Mouse (Mus musculus) hindbrain, embryonic 13.5 days (tissue): ENCODE measurements around the gene Dph7. TPM values are rescaled to one million over a fixed set of nuclear protein-coding genes. Genes with fewer than 3 reads are reported as not detected.

Experiments
- ATAC-seq: fragments of 200-750 bp; cut with Nextera tagmentation; 2 replicates; pipeline ENCODE4 v1.8.0; 2017; ENCODE audit warnings: moderate TSS enrichment; ENCODE audit not compliant: low FRiP score
- H3K27ac ChIP-seq: fragments of 300-500 bp; sonication (generic); 2 replicates; pipeline ENCODE4 v1.5.1; 2015; ENCODE audit warnings: inconsistent platforms, mild to moderate bottlenecking, moderate library complexity
- H3K27me3 ChIP-seq: fragments of 300-500 bp; sonication (generic); 2 replicates; pipeline ENCODE4 v1.6.1; 2015; ENCODE audit warnings: mild to moderate bottlenecking, inconsistent platforms
- H3K36me3 ChIP-seq: fragments of 300-500 bp; sonication (generic); 2 replicates; pipeline ENCODE4 v1.6.1; 2015; ENCODE audit warnings: mild to moderate bottlenecking, inconsistent platforms
- H3K4me1 ChIP-seq: fragments of 300-500 bp; sonication (generic); replicated peaks from 2 replicates; pipeline ENCODE4 v1.6.1; 2015; ENCODE audit warnings: inconsistent platforms
- H3K4me2 ChIP-seq: fragments of 300-500 bp; sonication (generic); 2 replicates; pipeline ENCODE4 v1.6.1; 2015; ENCODE audit warnings: inconsistent platforms, mild to moderate bottlenecking, moderate library complexity
- H3K4me3 ChIP-seq: fragments of 300-500 bp; sonication (generic); 2 replicates; pipeline ENCODE4 v1.5.1; 2015; ENCODE audit warnings: mild to moderate bottlenecking, inconsistent platforms
- H3K9ac ChIP-seq: fragments of 300-500 bp; sonication (generic); 2 replicates; pipeline ENCODE4 v1.6.1; 2015; ENCODE audit warnings: mild to moderate bottlenecking, inconsistent platforms
- H3K9me3 ChIP-seq: fragments of 300-500 bp; sonication (generic); 2 replicates; pipeline ENCODE4 v1.6.1; 2016; ENCODE audit warnings: inconsistent platforms
- WGBS: fragments of 180-500 bp; shearing (Covaris S2); methylation state at CpG from one replicate; pipeline ENCODE4 v1.1.7; 2015; 5-methylcytosine and 5-hydroxymethylcytosine counted together
- polyA plus RNA-seq: library from polyadenylated mRNA; unstranded; fragments of >200 nt; fragmentation: Nextera tagmentation; extraction: Ambion mirVana; gene quantifications from 2 replicates; pipeline ENCODE4 v1.2.1, GENCODE M21; 2015

The Dph7 gene
- 36.0 and 38.1 TPM in 2 replicates for polyA plus RNA-seq

GRCm38 (mm10) chr2:24962304-24963000 lies at the start of gene Dph7:
Gene Dph7, plus strand, starts transcription at chr2:24962400.
- Histone ChIP-seq H3K4me1 (peaks cover 13% of the 10 kb centered on the region), H3K27ac (peak within 1 kb of the TSS; percentile 59; the same call in 1 of the 2 replicates), H3K9me3 (no peaks in the 10 kb centered on the region), H3K4me2 (peak within 1 kb of the TSS; percentile 79), H3K27me3 (no peaks in the 10 kb centered on the region), H3K36me3 (peaks cover 57% of the 10 kb centered on the region), H3K4me3 (peak within 1 kb of the TSS; percentile 91), H3K9ac (peak within 1 kb of the TSS; percentile 88)
- under 1% methylated on average over 28 of the region's 28 CpGs for WGBS
- peak; percentile 92 for ATAC-seq

GRCm38 (mm10) chr2:24912589-24912988 lies 49.6 kb upstream of the Dph7 start:
- no peaks in the 10 kb centered on the region for H3K9me3 ChIP-seq
- ATAC-seq: no peak
- H3K4me3 ChIP-seq: no peak overlapping the region
- no peaks in the 10 kb centered on the region for H3K27me3 ChIP-seq
- H3K27ac ChIP-seq: no peak overlapping the region
- H3K4me2 ChIP-seq: no peak overlapping the region
- peaks cover 11% of the 10 kb centered on the region for H3K4me1 ChIP-seq
- 0 out of 2 replicates have a peak, but pooled peaks cover 6% of the 10 kb centered on the region for H3K36me3 ChIP-seq
- H3K9ac ChIP-seq: no peak overlapping the region

- H3K9ac ChIP-seq: no peak overlapping the region
- H3K4me3 ChIP-seq: no peak overlapping the region
- H3K4me1 ChIP-seq: peaks cover 17% of the 10 kb centered on the region
- H3K36me3 ChIP-seq: 0 out of 2 replicates have a peak, but pooled peaks cover 6% of the 10 kb centered on the region
- no peak for ATAC-seq
- no peaks in the 10 kb centered on the region for H3K9me3 ChIP-seq
- H3K4me2 ChIP-seq: no peak overlapping the region
- no peaks in the 10 kb centered on the region for H3K27me3 ChIP-seq
- 91% methylated on average over 3 of the region's 3 CpGs for WGBS
- H3K27ac ChIP-seq: no peak overlapping the region
These were observed 47.4 kb upstream of the Dph7 start for GRCm38 (mm10) chr2:24914762-24915161.

- peak; percentile 97 for ATAC-seq
- H3K4me3 ChIP-seq: peak within 1 kb of the TSS; percentile 89
- WGBS: 0% methylated on average over 96 of the region's 112 CpGs
- H3K9ac ChIP-seq: peak within 1 kb of the TSS; percentile 96
- peaks cover 17% of the 10 kb centered on the region for H3K4me1 ChIP-seq
- H3K27ac ChIP-seq: peak within 1 kb of the TSS; percentile 98
- peak within 1 kb of the TSS; percentile 82 for H3K4me2 ChIP-seq
- no peaks in the 10 kb centered on the region for H3K36me3 ChIP-seq
- no peaks in the 10 kb centered on the region for H3K9me3 ChIP-seq
- no peaks in the 10 kb centered on the region for H3K27me3 ChIP-seq
These were observed 43.0 kb upstream of the Dph7 start, which contains the start of gene Ehmt1 for GRCm38 (mm10) chr2:24918930-24919838. Gene Ehmt1, minus strand, starts transcription at chr2:24919614.

GRCm38 (mm10) chr2:24919839-24920175 lies 42.4 kb upstream of the Dph7 start:
- peak overlapping the region; percentile 96 for H3K9ac ChIP-seq
- no peaks in the 10 kb centered on the region for H3K9me3 ChIP-seq
- 9% methylated on average over 8 of the region's 8 CpGs for WGBS
- peak overlapping the region; percentile 82 for H3K4me2 ChIP-seq
- no peaks in the 10 kb centered on the region for H3K27me3 ChIP-seq
- H3K27ac ChIP-seq: peak overlapping the region; percentile 98
- peak; percentile 62 for ATAC-seq
- no peaks in the 10 kb centered on the region for H3K36me3 ChIP-seq
- H3K4me1 ChIP-seq: peaks cover 17% of the 10 kb centered on the region
- H3K4me3 ChIP-seq: peak overlapping the region; percentile 89

GRCm38 (mm10) chr2:24923561-24923960 lies 38.6 kb upstream of the Dph7 start:
- Histone ChIP-seq H3K4me1 (no peaks in the 10 kb centered on the region), H3K9ac (no peak overlapping the region), H3K4me3 (no peak overlapping the region), H3K27me3 (no peaks in the 10 kb centered on the region), H3K9me3 (no peaks in the 10 kb centered on the region), H3K27ac (no peak overlapping the region), H3K36me3 (peaks cover 15% of the 10 kb centered on the region), H3K4me2 (no peak overlapping the region)
- WGBS: 67% methylated on average over 2 of the region's 2 CpGs
- no peak for ATAC-seq

- 89% methylated on average over 8 of the region's 8 CpGs for WGBS
- H3K9me3 ChIP-seq: no peaks in the 10 kb centered on the region
- H3K36me3 ChIP-seq: peaks cover 15% of the 10 kb centered on the region
- no peak for ATAC-seq
- H3K4me1 ChIP-seq: no peaks in the 10 kb centered on the region
- no peak overlapping the region for H3K27ac ChIP-seq
- no peak overlapping the region for H3K4me3 ChIP-seq
- H3K9ac ChIP-seq: no peak overlapping the region
- no peak overlapping the region for H3K4me2 ChIP-seq
- H3K27me3 ChIP-seq: no peaks in the 10 kb centered on the region; the same call in 1 of the 2 replicates
These were observed 36.9 kb upstream of the Dph7 start for GRCm38 (mm10) chr2:24925284-24925683.

- Histone ChIP-seq H3K9me3 (no peaks in the 10 kb centered on the region), H3K27me3 (no peaks in the 10 kb centered on the region; the same call in 1 of the 2 replicates), H3K36me3 (peaks cover 15% of the 10 kb centered on the region), H3K27ac (no peak overlapping the region), H3K9ac (no peak overlapping the region), H3K4me3 (no peak overlapping the region), H3K4me1 (no peaks in the 10 kb centered on the region), H3K4me2 (no peak overlapping the region)
- 89% methylated on average over 9 of the region's 9 CpGs for WGBS
- ATAC-seq: no peak
These were observed 35.7 kb upstream of the Dph7 start for GRCm38 (mm10) chr2:24926345-24926964.

- no peak overlapping the region for H3K4me3 ChIP-seq
- H3K4me2 ChIP-seq: no peak overlapping the region
- 78% methylated on average over 7 of the region's 7 CpGs for WGBS
- no peak overlapping the region for H3K27ac ChIP-seq
- H3K9me3 ChIP-seq: no peaks in the 10 kb centered on the region
- H3K27me3 ChIP-seq: no peaks in the 10 kb centered on the region; the same call in 1 of the 2 replicates
- no peak overlapping the region for H3K9ac ChIP-seq
- no peaks in the 10 kb centered on the region for H3K4me1 ChIP-seq
- peaks cover 15% of the 10 kb centered on the region for H3K36me3 ChIP-seq
- no peak for ATAC-seq
These were observed 35.2 kb upstream of the Dph7 start for GRCm38 (mm10) chr2:24926965-24927358.

- Histone ChIP-seq H3K9ac (no peak overlapping the region), H3K4me2 (no peak overlapping the region), H3K4me3 (no peak overlapping the region), H3K4me1 (no peaks in the 10 kb centered on the region), H3K9me3 (no peaks in the 10 kb centered on the region), H3K27ac (no peak overlapping the region), H3K27me3 (no peaks in the 10 kb centered on the region; the same call in 1 of the 2 replicates), H3K36me3 (peaks cover 15% of the 10 kb centered on the region)
- 70% methylated on average over 4 of the region's 4 CpGs for WGBS
- no peak for ATAC-seq
These were observed 34.3 kb upstream of the Dph7 start for GRCm38 (mm10) chr2:24927810-24928479.

- Histone ChIP-seq H3K9me3 (no peaks in the 10 kb centered on the region), H3K4me3 (no peak overlapping the region), H3K9ac (no peak overlapping the region), H3K27me3 (peaks cover 11% of the 10 kb centered on the region), H3K27ac (no peak overlapping the region), H3K4me1 (peaks cover 10% of the 10 kb centered on the region), H3K36me3 (peaks cover 15% of the 10 kb centered on the region), H3K4me2 (no peak overlapping the region)
- 70% methylated on average over 2 of the region's 2 CpGs for WGBS
- ATAC-seq: no peak
These were observed 33.1 kb upstream of the Dph7 start for GRCm38 (mm10) chr2:24929119-24929518.

GRCm38 (mm10) chr2:24929593-24929992 lies 32.6 kb upstream of the Dph7 start:
- no peak overlapping the region for H3K9ac ChIP-seq
- H3K4me2 ChIP-seq: no peak overlapping the region
- H3K27me3 ChIP-seq: peaks cover 14% of the 10 kb centered on the region
- no peak for ATAC-seq
- H3K27ac ChIP-seq: no peak overlapping the region
- H3K36me3 ChIP-seq: peaks cover 15% of the 10 kb centered on the region
- H3K9me3 ChIP-seq: no peaks in the 10 kb centered on the region
- no peak overlapping the region for H3K4me3 ChIP-seq
- peaks cover 15% of the 10 kb centered on the region for H3K4me1 ChIP-seq
- WGBS: 92% methylated on average over 5 of the region's 5 CpGs
